Mouse (Mus musculus): Measurements from ENCODE around the gene Pi4k2a. TPM values are rescaled to one million over a fixed set of nuclear protein-coding genes. Genes with fewer than 3 reads are reported as not detected.

Pi4k2a gene
- polyA plus RNA-seq (2014; fragmentation: Nextera tagmentation; extraction: Ambion mirVana) = 39.0 and 40.6 TPM in 2 replicates

DNA sequence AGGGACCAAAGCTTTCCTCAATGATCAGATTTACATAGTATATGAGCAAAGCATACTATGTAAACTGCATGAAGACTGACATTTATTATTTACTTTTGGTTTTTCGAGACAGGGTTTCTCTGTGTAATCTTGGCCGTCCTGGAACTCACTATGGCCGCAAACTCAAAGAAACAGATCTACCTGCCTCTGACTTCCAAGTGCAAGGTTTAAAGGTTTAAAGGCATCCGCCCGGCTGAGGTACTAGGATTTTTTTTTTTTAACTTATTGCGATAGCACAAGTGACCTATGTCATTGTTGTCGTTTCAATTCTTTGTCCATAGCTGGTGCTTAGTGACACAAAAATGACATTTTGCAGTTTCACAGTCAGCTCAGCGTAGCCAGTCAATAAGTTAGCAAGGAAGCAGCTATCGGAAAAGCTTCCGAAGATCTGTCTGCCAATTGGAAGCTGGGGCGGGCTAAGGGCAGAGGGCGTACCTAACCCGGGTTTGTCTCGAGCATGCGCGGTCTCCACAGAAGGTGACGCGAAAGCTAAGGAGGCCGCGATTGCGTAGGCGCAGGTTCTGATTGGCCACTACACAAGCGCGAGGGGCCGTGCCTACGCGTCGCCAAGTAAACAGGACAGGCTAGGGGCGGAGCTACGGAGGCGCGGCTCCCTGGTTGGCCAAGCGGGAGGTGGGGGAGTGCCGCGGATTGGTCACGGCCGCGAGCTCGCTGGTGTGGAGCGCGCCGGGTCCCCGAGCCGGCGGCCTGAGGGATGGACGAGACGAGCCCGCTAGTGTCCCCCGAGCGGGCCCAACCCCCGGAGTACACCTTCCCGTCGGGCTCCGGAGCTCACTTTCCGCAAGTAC, at the start of gene Pi4k2a:
Gene Pi4k2a, plus strand, starts transcription at position 723 of the 848 bp plus-strand sequence.
- Histone ChIP-seq H3K27ac (peak within 1 kb of the TSS; percentile 87), H3K4me2 (replicated peaks) (peak within 1 kb of the TSS; percentile 93), H3K9me3 (ENCODE audit: control insufficient read depth, low read length) (no peaks in the 10 kb centered on the region), H3K36me3 (replicated peaks; ENCODE audit: control insufficient read depth, insufficient read depth) (peaks cover 11% of the 10 kb centered on the region; the same call in 1 of the 2 replicates), H3K27me3 (ENCODE audit: control insufficient read depth, insufficient read depth, low read length) (no peaks in the 10 kb centered on the region), H3K4me1 (replicated peaks; ENCODE audit: control insufficient read depth, insufficient read depth, low read length) (peaks cover 29% of the 10 kb centered on the region), H3K4me3 (replicated peaks; ENCODE audit: low read length) (peak within 1 kb of the TSS; percentile 95), H3K9ac (peak within 1 kb of the TSS; percentile 87)
- peak; percentile 98 for ATAC-seq (ENCODE audit: low FRiP score)
- WGBS = 1% methylated on average over 55 of the region's 55 CpGs
- peak; percentile 98 for DNase-seq (ENCODE audit: low spot score)

DNA sequence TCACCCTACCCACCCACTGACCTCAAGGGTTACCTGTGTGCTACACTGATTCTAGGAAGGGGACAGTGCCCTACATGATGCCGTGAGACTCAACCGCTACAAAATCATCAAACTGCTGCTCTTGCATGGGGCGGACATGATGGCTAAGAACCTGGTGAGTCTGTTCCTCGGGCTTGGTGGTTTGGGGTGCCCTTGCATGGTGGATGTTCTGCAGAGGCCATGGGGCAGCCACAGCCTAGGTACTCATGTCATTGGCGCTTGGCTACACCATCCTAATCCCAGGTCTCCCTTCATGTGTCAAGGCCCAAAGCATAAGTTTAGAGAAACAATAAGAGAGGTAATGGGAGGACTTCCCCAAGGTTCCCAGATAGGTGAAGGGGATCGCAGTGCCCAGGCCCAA, 46.3 kb upstream of the Pi4k2a start:
- Histone ChIP-seq H3K27me3 (ENCODE audit: control insufficient read depth, insufficient read depth, low read length) (no peaks in the 10 kb centered on the region), H3K9ac (no peak overlapping the region), H3K36me3 (replicated peaks; ENCODE audit: control insufficient read depth, insufficient read depth) (no peaks in the 10 kb centered on the region), H3K4me3 (replicated peaks; ENCODE audit: low read length) (no peak overlapping the region), H3K4me1 (replicated peaks; ENCODE audit: control insufficient read depth, insufficient read depth, low read length) (no peaks in the 10 kb centered on the region), H3K27ac (no peak overlapping the region), H3K9me3 (ENCODE audit: control insufficient read depth, low read length) (no peaks in the 10 kb centered on the region), H3K4me2 (replicated peaks) (no peak overlapping the region)
- ATAC-seq (ENCODE audit: low FRiP score) = no peak
- no peak for DNase-seq (ENCODE audit: low spot score)
- WGBS = 95% methylated on average over 6 of the region's 6 CpGs

DNA sequence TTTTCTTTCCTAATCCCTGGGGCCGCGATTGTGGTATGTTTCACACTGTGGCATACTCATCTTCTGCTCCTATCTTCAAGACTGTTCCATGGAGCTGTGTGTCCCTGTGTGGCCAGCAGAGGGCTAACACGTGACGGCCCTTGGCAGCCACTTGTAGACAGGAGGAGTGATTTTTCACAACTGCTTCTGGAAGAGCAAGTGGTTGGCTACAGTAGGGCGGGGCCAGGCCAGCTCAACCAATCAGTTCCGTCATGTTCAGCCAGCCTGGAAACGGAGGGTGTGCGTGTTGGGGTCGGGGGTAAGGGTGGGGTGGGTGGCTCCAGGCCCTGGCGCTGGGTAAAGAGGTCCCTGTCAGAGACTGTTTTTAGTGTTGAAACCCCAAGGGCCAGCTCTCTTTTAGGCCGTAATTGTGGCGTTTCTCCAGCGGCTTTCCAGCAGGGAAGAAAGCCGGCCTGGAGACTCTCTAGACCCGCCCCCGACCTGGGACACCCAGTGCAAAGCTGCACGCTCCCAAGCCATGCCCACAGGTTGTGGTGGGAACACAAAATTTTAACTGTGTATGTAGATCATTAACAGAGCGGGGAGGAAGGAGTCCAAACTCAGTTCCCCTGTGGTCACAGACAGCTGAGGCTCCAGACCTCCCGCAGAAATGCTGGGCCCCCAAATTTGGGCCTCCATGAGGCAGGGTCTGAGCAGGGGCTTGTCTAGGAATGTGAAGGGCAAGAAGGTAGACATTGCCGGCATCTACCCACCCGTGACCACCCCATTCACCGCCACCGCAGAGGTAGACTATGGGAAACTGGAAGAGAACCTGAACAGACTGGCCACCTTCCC, 44.8 kb upstream of the Pi4k2a start, which contains the start of gene Hoga1:
Gene Hoga1, plus strand, starts transcription at position 342 of the 834 bp plus-strand sequence.
- H3K9me3 ChIP-seq (ENCODE audit: control insufficient read depth, low read length) = no peaks in the 10 kb centered on the region
- no peaks in the 10 kb centered on the region for H3K36me3 ChIP-seq (replicated peaks; ENCODE audit: control insufficient read depth, insufficient read depth)
- no peaks in the 10 kb centered on the region for H3K4me1 ChIP-seq (replicated peaks; ENCODE audit: control insufficient read depth, insufficient read depth, low read length)
- 0 out of 2 replicates have a peak within 1 kb of the TSS, but pooled peaks have one; percentile 24 for H3K9ac ChIP-seq
- 27% methylated on average over 23 of the region's 23 CpGs for WGBS
- H3K27me3 ChIP-seq (ENCODE audit: control insufficient read depth, insufficient read depth, low read length) = no peaks in the 10 kb centered on the region
- H3K4me3 ChIP-seq (replicated peaks; ENCODE audit: low read length) = peak within 1 kb of the TSS; percentile 18; the same call in 1 of the 2 replicates
- H3K27ac ChIP-seq = no peak within 1 kb of the TSS
- DNase-seq (ENCODE audit: low spot score) = peak; percentile 61
- H3K4me2 ChIP-seq (replicated peaks) = peak within 1 kb of the TSS; percentile 44
- ATAC-seq (ENCODE audit: low FRiP score) = peak; percentile 91

DNA sequence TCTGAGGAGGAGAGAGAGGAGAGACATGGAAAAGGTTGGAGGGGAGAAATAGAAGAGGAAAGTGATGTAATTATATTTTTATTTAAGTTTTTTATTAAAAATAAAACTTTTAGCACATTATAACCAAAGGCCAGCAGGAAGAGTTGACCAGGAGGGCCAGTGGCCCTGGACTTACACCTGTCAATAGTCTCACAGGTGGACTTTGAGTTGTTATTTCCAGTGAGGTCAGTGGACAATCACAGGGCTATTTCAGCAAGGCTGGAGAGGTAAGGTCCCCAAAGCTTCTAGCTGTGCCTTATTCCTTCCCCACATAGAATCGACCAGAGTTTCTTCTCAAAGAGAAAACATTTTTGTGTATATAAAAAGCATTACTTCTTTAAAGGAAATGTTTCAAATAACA, 40.0 kb upstream of the Pi4k2a start:
- ATAC-seq (ENCODE audit: low FRiP score) (no peak), DNase-seq (ENCODE audit: low spot score) (no peak)
- no peaks in the 10 kb centered on the region for H3K4me1 ChIP-seq (replicated peaks; ENCODE audit: control insufficient read depth, insufficient read depth, low read length)
- H3K9ac ChIP-seq = no peak overlapping the region
- no peaks in the 10 kb centered on the region for H3K27me3 ChIP-seq (ENCODE audit: control insufficient read depth, insufficient read depth, low read length)
- no peak overlapping the region for H3K4me2 ChIP-seq (replicated peaks)
- H3K4me3 ChIP-seq (replicated peaks; ENCODE audit: low read length) = no peak overlapping the region
- WGBS = 81% methylated on average over 1 of the region's 1 CpGs
- H3K27ac ChIP-seq = no peak overlapping the region
- H3K36me3 ChIP-seq (replicated peaks; ENCODE audit: control insufficient read depth, insufficient read depth) = no peaks in the 10 kb centered on the region
- H3K9me3 ChIP-seq (ENCODE audit: control insufficient read depth, low read length) = no peaks in the 10 kb centered on the region

DNA sequence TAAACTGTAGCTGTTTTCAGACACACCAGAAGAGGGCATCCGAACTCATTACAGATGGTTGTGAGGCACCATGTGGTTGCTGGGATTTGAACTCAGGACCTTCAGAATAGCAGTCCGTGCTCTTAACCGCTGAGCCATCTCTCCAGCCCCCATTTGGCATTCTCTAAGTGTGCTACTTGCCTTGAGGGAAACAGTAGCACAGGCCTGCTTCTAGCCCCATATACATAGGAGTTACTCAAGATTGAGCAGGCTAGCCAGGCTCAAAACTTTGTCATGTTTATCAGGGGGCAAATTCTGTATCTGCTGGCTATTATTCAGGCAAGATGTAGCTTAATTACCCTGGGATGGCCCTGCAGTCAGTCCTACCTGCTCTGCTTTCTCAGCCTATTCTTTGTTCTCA, 38.9 kb upstream of the Pi4k2a start:
- Histone ChIP-seq H3K4me1 (replicated peaks; ENCODE audit: control insufficient read depth, insufficient read depth, low read length) (no peaks in the 10 kb centered on the region), H3K36me3 (replicated peaks; ENCODE audit: control insufficient read depth, insufficient read depth) (no peaks in the 10 kb centered on the region), H3K27ac (no peak overlapping the region), H3K4me3 (replicated peaks; ENCODE audit: low read length) (no peak overlapping the region), H3K9ac (no peak overlapping the region), H3K4me2 (replicated peaks) (no peak overlapping the region), H3K9me3 (ENCODE audit: control insufficient read depth, low read length) (no peaks in the 10 kb centered on the region), H3K27me3 (ENCODE audit: control insufficient read depth, insufficient read depth, low read length) (no peaks in the 10 kb centered on the region)
- 95% methylated on average over 3 of the region's 3 CpGs for WGBS
- ATAC-seq (ENCODE audit: low FRiP score) (no peak), DNase-seq (ENCODE audit: low spot score) (no peak)

DNA sequence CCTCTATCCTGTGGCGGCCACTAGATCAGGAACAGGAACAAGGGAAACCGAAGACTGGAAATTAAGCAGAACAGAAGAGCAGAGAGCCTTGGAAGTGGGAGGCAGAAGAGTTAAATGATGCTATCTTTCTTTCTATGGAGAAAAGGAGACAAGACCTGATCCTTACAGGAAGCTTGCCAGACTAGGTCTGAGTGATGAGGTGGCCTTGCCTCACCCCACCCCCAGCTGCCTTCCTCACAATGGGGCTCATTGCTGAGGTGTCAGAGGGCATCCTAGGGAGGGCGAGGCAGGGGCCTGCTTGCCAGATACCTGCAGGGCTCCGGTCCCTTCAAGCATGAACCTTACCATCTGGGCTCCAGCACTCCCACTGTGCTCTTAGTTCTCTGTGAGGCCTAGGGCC, 38.3 kb upstream of the Pi4k2a start, which contains the start of gene 4933411K16Rik:
Gene 4933411K16Rik, plus strand, starts transcription at position 301 of the 400 bp plus-strand sequence.
- Histone ChIP-seq H3K36me3 (replicated peaks; ENCODE audit: control insufficient read depth, insufficient read depth) (no peaks in the 10 kb centered on the region), H3K9me3 (ENCODE audit: control insufficient read depth, low read length) (no peaks in the 10 kb centered on the region), H3K27ac (no peak within 1 kb of the TSS), H3K4me2 (replicated peaks) (no peak within 1 kb of the TSS), H3K4me1 (replicated peaks; ENCODE audit: control insufficient read depth, insufficient read depth, low read length) (no peaks in the 10 kb centered on the region), H3K27me3 (ENCODE audit: control insufficient read depth, insufficient read depth, low read length) (no peaks in the 10 kb centered on the region), H3K9ac (no peak within 1 kb of the TSS), H3K4me3 (replicated peaks; ENCODE audit: low read length) (no peak within 1 kb of the TSS)
- WGBS = 82% methylated on average over 4 of the region's 4 CpGs
- ATAC-seq (ENCODE audit: low FRiP score) (no peak), DNase-seq (ENCODE audit: low spot score) (no peak)

DNA sequence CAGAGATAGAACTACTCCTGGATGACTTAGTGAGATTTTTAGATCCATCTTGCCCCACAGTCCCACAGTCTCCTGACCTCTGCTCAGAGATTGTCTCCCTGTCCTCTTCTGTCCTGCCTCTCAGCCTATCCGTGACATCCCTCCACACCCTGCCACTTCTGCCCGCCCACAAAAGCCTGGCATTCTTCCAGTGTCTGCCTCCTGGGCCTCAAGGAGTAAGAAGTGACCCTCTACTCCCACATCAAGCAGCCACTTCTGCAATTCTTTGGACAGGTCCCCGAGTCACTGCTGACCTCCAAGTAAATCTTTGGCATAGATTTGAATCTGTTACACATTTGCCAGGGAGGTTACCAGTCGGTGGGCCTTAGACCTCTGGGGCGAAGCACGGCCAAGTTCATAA, 36.0 kb upstream of the Pi4k2a start:
- no peak for DNase-seq (ENCODE audit: low spot score)
- Histone ChIP-seq H3K4me2 (replicated peaks) (no peak overlapping the region), H3K27me3 (ENCODE audit: control insufficient read depth, insufficient read depth, low read length) (no peaks in the 10 kb centered on the region), H3K4me1 (replicated peaks; ENCODE audit: control insufficient read depth, insufficient read depth, low read length) (no peaks in the 10 kb centered on the region), H3K36me3 (replicated peaks; ENCODE audit: control insufficient read depth, insufficient read depth) (no peaks in the 10 kb centered on the region), H3K9ac (no peak overlapping the region), H3K27ac (no peak overlapping the region), H3K9me3 (ENCODE audit: control insufficient read depth, low read length) (no peaks in the 10 kb centered on the region), H3K4me3 (replicated peaks; ENCODE audit: low read length) (no peak overlapping the region)
- no peak for ATAC-seq (ENCODE audit: low FRiP score)
- 86% methylated on average over 6 of the region's 6 CpGs for WGBS

DNA sequence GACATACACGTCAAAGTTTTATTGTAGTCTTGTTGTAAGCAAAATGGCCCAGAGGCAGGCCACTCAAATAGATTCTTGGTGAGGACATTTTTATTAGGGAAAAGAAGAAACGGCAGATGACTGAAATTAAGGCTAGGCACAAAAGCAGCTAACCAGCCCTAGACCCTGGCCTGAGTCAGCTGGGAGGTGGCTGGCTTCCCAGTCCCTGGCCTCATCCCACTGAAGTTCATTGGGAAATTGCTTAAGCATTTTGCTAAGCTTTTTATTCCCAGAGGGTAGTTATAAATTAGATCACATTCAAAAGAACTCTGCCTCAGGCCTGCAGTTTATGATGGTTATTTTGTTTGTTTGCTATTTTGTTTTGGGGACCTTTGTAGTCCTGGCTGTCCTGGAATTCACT, 34.4 kb upstream of the Pi4k2a start:
- 85% methylated on average over 2 of the region's 2 CpGs for WGBS
- H3K4me3 ChIP-seq (replicated peaks; ENCODE audit: low read length) = no peak overlapping the region
- H3K27me3 ChIP-seq (ENCODE audit: control insufficient read depth, insufficient read depth, low read length) = no peaks in the 10 kb centered on the region
- ATAC-seq (ENCODE audit: low FRiP score) (no peak), DNase-seq (ENCODE audit: low spot score) (no peak)
- no peak overlapping the region for H3K9ac ChIP-seq
- no peak overlapping the region for H3K4me2 ChIP-seq (replicated peaks)
- H3K9me3 ChIP-seq (ENCODE audit: control insufficient read depth, low read length) = no peaks in the 10 kb centered on the region
- H3K4me1 ChIP-seq (replicated peaks; ENCODE audit: control insufficient read depth, insufficient read depth, low read length) = no peaks in the 10 kb centered on the region
- H3K27ac ChIP-seq = no peak overlapping the region
- H3K36me3 ChIP-seq (replicated peaks; ENCODE audit: control insufficient read depth, insufficient read depth) = no peaks in the 10 kb centered on the region

DNA sequence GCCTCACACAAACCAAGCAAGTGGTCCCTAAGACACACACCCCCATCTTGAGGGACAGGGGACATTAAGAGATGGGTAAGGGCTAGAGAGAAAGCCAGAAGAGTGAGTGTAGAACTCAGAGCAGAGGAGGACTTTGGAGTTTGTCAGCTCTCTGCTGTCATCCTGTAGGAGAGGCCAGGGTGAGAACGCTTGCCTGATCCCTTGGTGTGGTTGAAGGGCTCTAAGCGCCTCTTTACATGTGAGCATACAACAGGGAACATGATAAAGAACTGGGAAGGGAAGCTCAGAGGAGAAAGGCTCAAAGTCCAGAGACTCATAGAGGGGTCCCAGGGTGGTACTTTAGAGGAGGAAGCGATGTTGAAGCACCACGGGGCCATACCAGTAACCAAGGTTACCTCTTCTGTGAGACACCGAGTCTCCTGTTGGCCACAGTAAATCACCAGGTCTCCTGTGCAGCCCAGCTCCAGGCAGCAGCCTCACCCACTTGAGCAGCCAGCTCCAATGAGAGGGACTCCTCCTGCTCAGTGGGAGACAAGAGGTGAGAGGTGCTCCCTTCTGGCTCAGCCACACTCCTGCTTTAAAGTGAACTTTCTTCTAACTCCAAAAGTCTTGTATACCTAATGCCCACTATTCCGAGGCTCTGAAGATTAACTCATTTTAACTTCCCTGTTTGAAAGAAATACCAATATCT, 33.4 kb upstream of the Pi4k2a start:
- no peak overlapping the region for H3K4me3 ChIP-seq (replicated peaks; ENCODE audit: low read length)
- H3K4me1 ChIP-seq (replicated peaks; ENCODE audit: control insufficient read depth, insufficient read depth, low read length) = no peaks in the 10 kb centered on the region
- H3K9ac ChIP-seq = no peak overlapping the region
- no peak for ATAC-seq (ENCODE audit: low FRiP score)
- WGBS = 92% methylated on average over 6 of the region's 6 CpGs
- H3K9me3 ChIP-seq (ENCODE audit: control insufficient read depth, low read length) = no peaks in the 10 kb centered on the region
- no peaks in the 10 kb centered on the region for H3K36me3 ChIP-seq (replicated peaks; ENCODE audit: control insufficient read depth, insufficient read depth)
- H3K27me3 ChIP-seq (ENCODE audit: control insufficient read depth, insufficient read depth, low read length) = no peaks in the 10 kb centered on the region
- H3K4me2 ChIP-seq (replicated peaks) = no peak overlapping the region
- DNase-seq (ENCODE audit: low spot score) = no peak
- no peak overlapping the region for H3K27ac ChIP-seq

Data from hindbrain, embryonic 14.5 days (tissue).